Mouse (Mus musculus) embryonic facial prominence, embryonic 11.5 days (tissue): ENCODE results near the gene Tbcd. TPM values are rescaled to one million over a fixed set of nuclear protein-coding genes. Genes with fewer than 3 reads are reported as not detected.

ENCODE experiments used
- ATAC-seq: fragments of 200-750 bp; cut with Nextera tagmentation; replicated peaks from 2 replicates; pipeline ENCODE4 v1.8.0; 2017; ENCODE audit warnings: low read depth; ENCODE audit not compliant: insufficient number of reproducible peaks, low FRiP score, low TSS enrichment
- DNase-seq: peaks from one replicate; pipeline ENCODE4 v3.0.0-alpha.2; 2015; ENCODE audit warnings: low spot score
- H3K27ac ChIP-seq: fragments of 300-500 bp; sonication (generic); replicated peaks from 2 replicates; pipeline ENCODE4 v1.5.1; 2014; ENCODE audit warnings: mild to moderate bottlenecking, low read depth, low read length, control low read depth
- H3K27me3 ChIP-seq: fragments of 300-500 bp; sonication (generic); 2 replicates; pipeline ENCODE4 v1.6.1; 2014; ENCODE audit warnings: mild to moderate bottlenecking, low read length, moderate library complexity, mixed read lengths; ENCODE audit not compliant: control insufficient read depth, insufficient read depth
- H3K36me3 ChIP-seq: fragments of 300-500 bp; sonication (generic); replicated peaks from 2 replicates; pipeline ENCODE4 v1.6.1; 2014; ENCODE audit warnings: low read depth, mild to moderate bottlenecking, low read length, moderate library complexity, mixed read lengths; ENCODE audit not compliant: control insufficient read depth, insufficient read depth
- H3K4me1 ChIP-seq: fragments of 300-500 bp; sonication (generic); 2 replicates; pipeline ENCODE4 v1.6.1; 2014; ENCODE audit warnings: low read length, mixed read lengths; ENCODE audit not compliant: control insufficient read depth, insufficient read depth
- H3K4me2 ChIP-seq: fragments of 300-500 bp; sonication (generic); 2 replicates; pipeline ENCODE4 v1.6.1; 2014; ENCODE audit warnings: low read depth, mild to moderate bottlenecking, control low read depth, low read length, moderate library complexity
- H3K4me3 ChIP-seq: fragments of 300-500 bp; sonication (generic); 2 replicates; pipeline ENCODE4 v1.5.1; 2014; ENCODE audit warnings: low read depth, low read length, control low read depth
- H3K9ac ChIP-seq: fragments of 300-500 bp; sonication (generic); replicated peaks from 2 replicates; pipeline ENCODE4 v1.6.1; 2014; ENCODE audit warnings: mild to moderate bottlenecking, control low read depth, low read length
- H3K9me3 ChIP-seq: fragments of 300-500 bp; sonication (generic); replicated peaks from 2 replicates; pipeline ENCODE4 v1.6.1; 2016; ENCODE audit warnings: mild to moderate bottlenecking, low read length, inconsistent platforms, mixed read lengths; ENCODE audit not compliant: control insufficient read depth
- WGBS: fragments of 180-500 bp; shearing (Covaris S2); extraction: QIAGEN DNeasy Blood & Tissue Kit; methylation state at CpG from one replicate; pipeline ENCODE4 v1.1.7; 2014; 5-methylcytosine and 5-hydroxymethylcytosine counted together
- polyA plus RNA-seq: library from polyadenylated mRNA; unstranded; fragments of >200 nt; fragmentation: Nextera tagmentation; extraction: Ambion mirVana; gene quantifications from 2 replicates; pipeline ENCODE4 v1.2.1, GENCODE M21; 2014

The Tbcd gene
- polyA plus RNA-seq, 1 experiment from 2014 or later: 31.1 TPM

DNA sequence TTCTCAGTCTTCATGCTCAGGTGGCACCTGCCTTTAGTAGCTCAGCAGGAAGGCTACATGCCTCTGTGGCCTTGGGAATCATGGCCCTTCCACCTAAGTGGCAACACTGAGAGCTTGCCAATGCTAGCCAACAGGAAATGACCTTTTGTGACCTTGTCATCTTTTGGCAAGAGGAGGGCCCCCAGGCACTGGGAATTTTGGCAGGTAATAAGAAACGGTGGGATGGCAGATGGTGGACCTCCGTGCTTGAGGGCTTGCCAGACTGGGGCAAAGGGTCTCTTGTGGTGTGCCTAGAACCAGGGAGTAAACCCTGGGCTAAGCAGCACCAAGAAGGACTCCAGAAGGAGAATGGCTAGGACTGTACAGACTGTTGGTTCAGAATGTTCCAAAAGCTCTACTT is 9.7 kb upstream of the Tbcd start:
- WGBS: 43% methylated on average over 2 of the region's 2 CpGs
- H3K9me3 ChIP-seq: no peaks in the 10 kb centered on the region
- H3K4me2 ChIP-seq: no peak overlapping the region
- no peaks in the 10 kb centered on the region for H3K36me3 ChIP-seq
- H3K27me3 ChIP-seq: no peaks in the 10 kb centered on the region
- no peak for ATAC-seq
- H3K27ac ChIP-seq: no peak overlapping the region
- no peak overlapping the region for H3K9ac ChIP-seq
- no peak for DNase-seq
- no peak overlapping the region for H3K4me3 ChIP-seq
- H3K4me1 ChIP-seq: no peaks in the 10 kb centered on the region

DNA sequence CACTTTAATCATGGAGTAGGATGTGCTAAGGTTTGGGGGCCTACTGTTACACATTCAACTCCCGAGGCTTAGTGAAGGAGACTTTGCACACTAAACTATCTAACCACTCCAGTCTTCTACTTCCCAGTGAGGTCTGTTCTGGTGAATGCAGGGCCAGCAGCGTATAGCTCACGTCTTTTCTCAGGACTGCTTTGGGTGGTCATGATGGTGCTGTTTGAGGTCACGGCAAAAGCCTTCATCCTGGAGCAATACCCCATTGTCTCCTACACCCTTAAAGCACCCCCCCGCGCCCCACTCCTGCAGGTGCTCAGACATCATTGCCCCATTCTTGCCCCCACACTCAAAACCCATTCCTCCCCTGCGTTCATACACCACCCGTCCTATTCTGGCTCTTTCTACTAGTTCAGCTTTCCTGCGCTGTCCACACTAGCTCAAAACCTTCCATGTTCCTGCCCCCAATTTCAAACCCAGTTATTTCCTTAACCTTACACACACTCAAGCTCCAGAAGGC is 478 bp upstream of the Tbcd start:
- DNase-seq (no peak), ATAC-seq (0 out of 2 replicates have a peak, but pooled peaks have one; percentile 21)
- 23% methylated on average over 9 of the region's 9 CpGs for WGBS
- H3K4me2 ChIP-seq: peak overlapping the region; percentile 37
- no peaks in the 10 kb centered on the region for H3K27me3 ChIP-seq
- H3K9me3 ChIP-seq: no peaks in the 10 kb centered on the region
- H3K36me3 ChIP-seq: no peaks in the 10 kb centered on the region
- H3K9ac ChIP-seq: peak overlapping the region; percentile 26
- no peak overlapping the region for H3K27ac ChIP-seq
- H3K4me1 ChIP-seq: no peaks in the 10 kb centered on the region
- H3K4me3 ChIP-seq: peak overlapping the region; percentile 96

DNA sequence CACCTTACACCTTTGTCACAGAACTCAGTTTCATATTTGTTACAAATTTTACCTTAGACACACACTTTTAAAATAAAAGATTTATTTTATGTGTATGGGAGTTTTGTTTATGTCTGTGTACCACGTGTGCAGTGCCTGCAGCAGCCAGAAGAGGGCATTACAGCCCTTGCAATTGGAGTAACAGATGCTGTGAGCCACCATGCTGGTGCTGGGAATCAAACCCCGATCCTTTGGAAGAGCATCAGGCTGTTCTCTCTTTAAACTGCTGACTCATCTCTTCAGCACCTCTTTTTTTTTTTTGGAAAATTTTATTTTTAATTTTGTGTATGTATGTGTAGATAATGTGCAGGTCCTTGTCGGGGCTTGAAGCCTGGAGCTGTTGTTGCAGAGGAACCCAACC is 6.1 kb downstream of the Tbcd start:
- H3K4me2 ChIP-seq: no peak overlapping the region
- DNase-seq: no peak
- WGBS: 89% methylated on average over 3 of the region's 3 CpGs

DNA sequence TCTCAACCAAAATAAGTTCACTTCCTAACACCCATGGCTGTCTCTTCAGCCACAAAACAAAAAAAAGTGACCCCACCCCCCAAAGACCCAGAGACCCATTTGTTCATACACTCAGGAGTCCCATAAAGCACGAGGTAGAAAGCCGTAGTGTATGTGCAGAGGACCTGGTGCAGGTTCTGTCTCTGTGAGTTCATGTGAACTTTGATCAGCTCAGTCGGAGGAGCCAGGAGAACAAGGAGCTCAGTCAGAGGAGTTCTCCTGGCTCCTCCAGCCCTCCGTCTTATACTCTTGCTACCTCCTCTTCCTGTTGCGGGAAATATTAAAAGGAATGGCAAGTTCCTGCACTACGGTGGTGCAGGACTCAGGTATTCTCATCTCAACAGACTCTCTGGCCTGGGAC is 15.7 kb downstream of the Tbcd start:
- Histone ChIP-seq H3K27ac (no peak overlapping the region), H3K4me2 (no peak overlapping the region), H3K27me3 (no peaks in the 10 kb centered on the region), H3K36me3 (no peaks in the 10 kb centered on the region; the same call in none of the 2 replicates), H3K4me3 (no peak overlapping the region), H3K4me1 (no peaks in the 10 kb centered on the region), H3K9ac (no peak overlapping the region), H3K9me3 (no peaks in the 10 kb centered on the region)
- ATAC-seq: no peak
- WGBS: 87% methylated on average over 6 of the region's 6 CpGs
- DNase-seq: no peak

More for the DNA sequence above, 6.1 kb downstream of the Tbcd start:
- H3K4me1 ChIP-seq: no peaks in the 10 kb centered on the region
- H3K9ac ChIP-seq: no peak overlapping the region
- peaks cover 4% of the 10 kb centered on the region; the same call in 1 of the 2 replicates for H3K36me3 ChIP-seq
- no peak overlapping the region for H3K27ac ChIP-seq
- no peaks in the 10 kb centered on the region for H3K27me3 ChIP-seq
- ATAC-seq: no peak
- H3K4me3 ChIP-seq: no peak overlapping the region
- no peaks in the 10 kb centered on the region for H3K9me3 ChIP-seq

DNA sequence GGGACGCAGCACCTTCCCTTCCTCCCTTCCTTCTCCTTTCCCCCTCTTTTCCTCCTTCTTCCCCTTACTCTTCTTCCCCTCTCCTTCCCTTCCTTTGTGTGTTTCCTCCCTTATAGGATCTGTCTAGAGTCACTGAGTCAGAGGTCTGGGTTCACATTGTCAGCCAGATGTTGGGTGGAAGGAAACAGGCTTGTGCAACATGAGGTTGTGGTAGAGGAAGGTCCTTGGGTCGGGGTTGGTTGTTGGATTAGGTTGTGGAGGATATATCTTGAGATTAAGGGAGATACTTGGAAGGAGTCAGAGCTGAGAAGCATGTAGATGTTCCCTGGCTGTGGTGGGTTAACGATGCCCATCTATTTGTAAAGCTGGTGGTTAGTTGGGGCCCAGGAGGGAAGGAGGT is 23.1 kb downstream of the Tbcd start:
- 89% methylated on average over 3 of the region's 3 CpGs for WGBS
- ATAC-seq: no peak
- Histone ChIP-seq H3K27me3 (no peaks in the 10 kb centered on the region), H3K4me2 (no peak overlapping the region), H3K4me1 (no peaks in the 10 kb centered on the region), H3K36me3 (no peaks in the 10 kb centered on the region; the same call in 1 of the 2 replicates), H3K9me3 (no peaks in the 10 kb centered on the region), H3K9ac (no peak overlapping the region), H3K27ac (no peak overlapping the region), H3K4me3 (no peak overlapping the region)
- no peak for DNase-seq

DNA sequence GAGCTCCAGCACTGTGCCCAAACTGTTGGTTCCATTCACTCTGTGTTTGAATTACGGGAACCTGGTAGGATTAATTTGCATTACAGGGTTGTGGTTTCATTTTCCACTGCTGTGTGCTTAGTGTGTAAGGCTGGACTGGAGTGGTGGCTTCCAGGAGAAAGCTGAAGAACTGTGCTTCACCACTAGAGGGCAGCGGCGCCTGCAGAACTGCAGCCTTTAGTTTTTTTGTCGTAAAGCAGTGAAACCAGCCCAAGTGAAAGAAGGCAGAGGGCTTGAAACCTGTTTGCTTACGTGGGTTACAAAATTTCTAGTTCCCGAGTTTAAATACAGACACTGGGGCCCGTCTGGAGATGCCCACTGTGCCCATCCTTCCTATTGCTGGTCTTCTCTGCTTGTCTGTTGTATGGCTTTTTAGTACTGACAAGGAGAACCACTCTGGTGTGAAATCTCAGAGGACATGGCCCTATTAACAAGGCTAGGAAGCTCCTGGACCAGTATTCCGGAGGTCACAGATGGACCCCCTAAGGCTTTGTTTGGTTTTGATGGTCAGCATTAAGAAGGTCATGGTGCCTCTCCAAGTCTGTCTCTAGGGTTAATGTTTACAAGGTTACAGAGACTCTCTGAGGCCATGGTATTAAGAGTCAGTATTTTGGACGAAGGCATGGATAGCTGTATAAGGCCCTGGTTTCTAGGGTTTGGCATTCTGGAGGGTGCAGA is 24.1 kb downstream of the Tbcd start:
- Histone ChIP-seq H3K27me3 (no peaks in the 10 kb centered on the region), H3K4me2 (no peak overlapping the region), H3K4me1 (no peaks in the 10 kb centered on the region), H3K27ac (no peak overlapping the region), H3K9ac (no peak overlapping the region), H3K36me3 (no peaks in the 10 kb centered on the region; the same call in 1 of the 2 replicates), H3K4me3 (no peak overlapping the region), H3K9me3 (no peaks in the 10 kb centered on the region)
- ATAC-seq (no peak), DNase-seq (peak; percentile 76)
- WGBS: 39% methylated on average over 9 of the region's 9 CpGs

DNA sequence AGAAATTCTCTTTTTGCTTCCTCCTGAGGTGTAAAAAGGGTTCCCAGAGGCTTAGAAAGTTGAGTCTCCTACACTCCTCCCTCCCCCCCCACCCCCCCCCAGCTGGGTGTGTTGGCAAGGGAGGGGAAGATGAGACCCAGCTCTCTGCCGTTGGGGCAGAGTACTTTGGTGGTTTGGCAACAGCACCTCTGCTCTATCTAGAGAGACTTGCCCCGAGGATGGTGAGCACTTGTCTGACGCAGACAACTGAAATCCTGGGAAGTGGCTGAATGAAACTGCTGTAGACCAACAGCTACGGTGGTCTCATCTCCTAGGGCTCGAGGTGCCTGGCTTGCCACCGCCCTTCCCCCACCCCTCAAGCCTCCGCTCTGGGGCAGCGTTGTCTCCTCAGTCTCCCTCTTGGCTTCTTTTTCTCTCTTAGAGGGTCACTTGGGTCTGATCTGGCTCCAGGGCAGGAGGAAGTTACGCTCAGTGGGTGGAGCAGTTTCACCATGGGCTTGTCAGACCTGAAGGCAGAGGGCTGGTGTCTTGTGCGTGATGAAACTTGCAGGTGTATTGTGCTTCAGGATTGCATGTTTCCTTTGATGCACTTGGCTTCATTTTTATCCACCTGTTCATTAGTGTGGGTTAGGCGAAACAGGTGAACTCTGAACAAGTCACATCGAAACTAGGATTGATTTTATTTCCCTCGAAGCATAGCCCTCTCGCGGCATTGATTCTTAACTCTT is 27.9 kb downstream of the Tbcd start:
- Histone ChIP-seq H3K27ac (no peak overlapping the region), H3K36me3 (no peaks in the 10 kb centered on the region; the same call in 1 of the 2 replicates), H3K4me3 (no peak overlapping the region), H3K4me1 (no peaks in the 10 kb centered on the region), H3K4me2 (no peak overlapping the region), H3K9ac (no peak overlapping the region), H3K27me3 (no peaks in the 10 kb centered on the region), H3K9me3 (no peaks in the 10 kb centered on the region)
- no peak for DNase-seq
- no peak for ATAC-seq
- 83% methylated on average over 15 of the region's 15 CpGs for WGBS

DNA sequence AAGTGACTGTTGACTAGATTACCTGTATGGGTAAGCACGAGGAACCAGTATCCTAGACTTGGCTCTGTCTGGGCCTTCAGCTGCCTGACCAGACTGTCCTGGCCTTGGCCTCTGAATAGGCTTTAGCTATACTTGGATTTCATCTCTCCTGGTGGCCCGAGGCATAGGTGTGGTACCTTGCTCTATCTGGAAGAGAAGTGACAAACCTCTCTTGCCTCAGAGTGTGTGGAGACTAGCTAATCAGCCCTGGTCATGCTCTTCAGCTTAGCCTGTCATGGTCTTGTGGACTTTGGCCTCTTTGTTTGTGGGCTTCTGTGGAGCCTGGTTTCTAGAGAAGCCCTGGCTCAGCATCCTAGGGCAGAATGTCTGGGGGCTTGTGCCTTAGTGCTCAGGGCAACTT is 29.4 kb downstream of the Tbcd start:
- H3K4me1 ChIP-seq: no peaks in the 10 kb centered on the region
- H3K27me3 ChIP-seq: no peaks in the 10 kb centered on the region
- no peak overlapping the region for H3K9ac ChIP-seq
- 76% methylated on average over 2 of the region's 2 CpGs for WGBS
- H3K27ac ChIP-seq: no peak overlapping the region
- no peaks in the 10 kb centered on the region for H3K9me3 ChIP-seq
- ATAC-seq: no peak
- DNase-seq: no peak
- no peak overlapping the region for H3K4me3 ChIP-seq
- H3K36me3 ChIP-seq: no peaks in the 10 kb centered on the region; the same call in 1 of the 2 replicates
- no peak overlapping the region for H3K4me2 ChIP-seq
